Mouse (Mus musculus) lung, postnatal 4 days (tissue): Measurements from ENCODE around the gene Kcnj14.

Experiments used
- DNase-seq, 2 experiments: peaks; one replicate each; pipeline ENCODE4 v3.0.0; 2021

Gene Kcnj14

DNA sequence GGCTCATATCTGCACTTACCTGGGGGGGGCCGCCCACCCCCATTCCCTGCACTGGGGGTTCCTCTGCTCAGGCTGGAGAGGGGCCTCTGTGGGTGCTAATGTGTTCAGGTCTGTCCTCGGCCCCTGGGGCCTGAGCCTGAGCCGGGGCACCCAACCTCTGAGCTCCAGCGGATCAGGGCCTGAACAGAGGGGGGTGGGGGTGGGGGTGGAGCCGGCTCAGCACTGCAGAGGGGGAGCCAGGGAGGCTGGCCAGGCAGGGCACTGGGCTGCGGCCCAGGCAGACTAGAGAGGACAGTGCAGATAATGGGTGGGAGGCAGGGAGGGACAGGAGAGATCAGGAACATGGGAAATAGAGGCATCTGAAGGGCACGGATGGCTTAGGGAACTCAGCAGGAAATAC, at the start of gene Kcnj14:
Gene Kcnj14 (minus strand): TSS at position 185 of the 400 bp plus-strand sequence.
- no peak for DNase-seq

DNA sequence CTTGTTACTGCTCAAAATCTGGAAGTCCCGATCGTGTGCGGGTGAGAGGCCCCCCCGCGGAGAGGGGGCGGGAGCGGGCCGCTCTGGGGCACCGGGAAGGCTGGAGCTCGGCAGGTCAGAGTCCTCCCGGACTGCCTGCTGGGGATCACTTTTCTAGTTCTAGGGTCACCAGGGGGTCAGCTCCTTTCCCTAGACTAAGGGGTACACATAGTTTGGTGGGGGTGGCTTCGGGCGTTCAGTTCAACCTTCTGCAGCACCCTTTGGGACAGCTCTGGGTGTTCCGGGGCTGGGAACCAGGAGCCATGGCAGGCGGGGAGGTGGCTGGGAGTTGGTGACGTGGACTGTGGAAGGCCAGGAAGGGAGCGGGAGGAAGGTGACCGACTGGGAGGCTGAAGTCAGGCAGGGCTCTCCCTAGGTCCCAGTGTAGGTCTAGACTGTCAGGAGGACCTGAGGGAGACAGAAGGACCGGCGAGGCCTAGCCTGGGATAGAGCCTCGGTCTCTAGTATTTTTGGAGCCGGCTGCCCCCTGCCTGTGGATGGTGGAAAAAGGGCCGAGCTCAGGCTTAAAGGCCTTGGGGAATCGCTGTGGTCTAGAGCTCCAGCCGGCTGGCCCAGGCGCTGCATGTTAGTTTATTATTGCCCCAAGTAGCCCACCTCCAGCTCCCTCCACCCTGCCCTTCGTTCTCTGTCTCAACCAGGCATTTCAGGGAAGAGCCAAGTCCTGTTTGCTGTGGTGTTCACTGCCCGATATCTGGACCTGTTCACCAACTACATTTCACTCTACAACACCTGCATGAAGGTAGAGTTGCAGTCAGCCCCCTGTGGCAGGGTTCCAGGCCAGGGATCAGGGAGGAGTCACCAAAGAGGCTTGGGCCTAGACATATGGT, 48.7 kb upstream of the Kcnj14 start:
- peak; percentile 70 to 75 for DNase-seq

DNA sequence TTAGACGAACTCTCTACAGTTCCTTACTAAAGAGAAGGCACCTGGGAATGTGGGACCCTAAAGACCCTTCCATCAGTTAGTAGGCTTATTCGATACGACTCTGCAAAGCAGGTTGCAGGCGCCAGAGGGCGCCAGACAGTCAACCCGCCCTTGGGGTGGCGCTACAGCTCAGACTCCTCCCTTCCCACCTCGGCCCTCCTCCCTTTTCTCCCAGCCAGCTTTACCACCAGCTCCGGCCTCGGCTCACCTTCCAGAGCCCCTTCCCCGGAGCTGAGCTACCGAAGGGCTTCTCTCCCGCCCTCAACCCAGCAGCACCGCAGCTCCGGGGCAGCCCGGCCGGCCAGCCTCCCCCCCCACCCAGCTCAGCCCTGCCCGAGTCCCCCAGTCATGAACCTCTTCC, 48.0 kb upstream of the Kcnj14 start, which contains the start of gene Kdelr1:
Gene Kdelr1 (plus strand): TSS at position 149 of the 400 bp plus-strand sequence.
- peak; percentile 90 to 93 for DNase-seq

DNA sequence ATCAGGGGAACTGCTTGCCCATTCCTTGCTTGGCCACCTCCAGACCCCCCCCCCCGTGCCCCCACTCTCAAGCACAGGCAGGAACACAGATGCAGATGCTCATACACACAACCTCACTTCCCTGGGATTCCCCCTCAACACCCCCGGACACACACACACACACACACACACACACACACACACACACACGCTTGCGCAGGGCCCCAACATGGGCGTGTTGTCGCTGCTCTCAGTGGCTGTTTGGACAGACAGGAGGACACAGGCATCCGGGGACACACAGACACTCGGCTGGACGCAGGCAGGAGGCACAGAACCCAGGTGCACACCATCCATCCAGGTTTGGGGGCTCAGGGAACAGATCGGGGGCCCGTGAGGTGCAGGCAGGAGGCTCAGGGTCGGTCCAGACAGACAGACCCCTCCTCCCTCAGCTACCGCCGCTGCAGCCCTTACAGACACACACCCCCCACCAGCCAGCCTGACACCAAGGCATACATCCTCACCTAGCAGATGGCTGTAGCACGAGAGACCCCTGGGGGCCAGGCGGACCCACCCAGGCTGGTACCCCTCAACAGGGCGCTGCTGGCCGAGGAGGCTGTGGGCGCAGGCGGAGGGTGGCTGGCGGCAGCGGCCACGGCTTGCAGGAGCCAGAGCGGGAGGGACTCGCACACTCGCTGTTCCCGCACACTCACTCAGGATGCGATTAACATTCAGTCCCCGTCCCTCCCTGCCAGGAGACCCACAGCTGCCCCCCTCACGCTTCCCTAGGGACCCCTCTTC, 45.9 kb upstream of the Kcnj14 start:
- DNase-seq = peak in 1 of 2 experiments; percentile 33

DNA sequence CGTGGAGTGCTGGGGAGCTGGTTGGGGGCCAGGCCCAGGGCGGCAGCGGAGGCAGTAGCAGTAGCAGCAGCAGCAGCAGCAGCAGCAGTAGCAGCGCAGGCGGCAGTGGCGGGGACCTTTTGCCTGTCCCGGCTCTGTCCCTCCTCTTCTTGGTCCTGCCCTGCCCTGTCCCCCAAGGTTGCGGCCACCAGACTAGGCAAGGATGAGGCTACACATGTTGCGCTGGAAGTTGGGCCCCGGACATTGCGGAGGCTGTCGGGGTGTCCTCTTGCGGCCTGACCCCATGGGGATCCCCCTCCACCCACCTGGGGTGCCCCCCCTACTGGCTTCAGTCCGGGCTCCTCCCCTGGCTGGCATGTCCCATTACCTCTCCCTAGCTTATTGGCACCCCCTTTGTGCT, 45.2 kb upstream of the Kcnj14 start:
- DNase-seq = peak in 1 of 2 experiments; percentile 33

DNA sequence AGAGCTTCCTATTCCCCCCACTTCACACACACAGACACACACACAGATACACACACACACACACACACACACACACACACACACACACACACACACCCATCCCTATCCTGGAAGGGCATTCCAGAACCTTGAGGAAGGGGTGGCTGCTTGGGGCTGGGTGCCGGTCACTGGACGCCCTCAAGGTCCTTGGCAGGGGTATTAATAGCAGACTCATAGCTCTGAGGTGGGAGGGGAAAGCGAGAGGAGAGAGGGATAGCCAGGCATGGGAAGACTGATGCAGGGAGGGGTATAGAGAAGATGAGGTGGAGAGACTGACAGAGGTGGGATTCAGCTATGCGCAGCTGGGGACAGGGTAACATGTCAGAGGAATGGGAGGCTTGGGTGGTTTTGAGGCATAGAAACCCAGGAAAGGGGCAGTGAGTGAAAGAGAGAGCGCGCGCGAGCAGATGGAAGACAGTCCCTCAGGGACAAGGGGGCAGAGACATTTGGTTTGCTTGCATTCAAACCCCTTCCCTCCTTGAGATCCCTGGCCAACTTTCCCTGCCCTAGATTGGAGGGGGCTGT, 44.6 kb upstream of the Kcnj14 start:
- DNase-seq = no peak

DNA sequence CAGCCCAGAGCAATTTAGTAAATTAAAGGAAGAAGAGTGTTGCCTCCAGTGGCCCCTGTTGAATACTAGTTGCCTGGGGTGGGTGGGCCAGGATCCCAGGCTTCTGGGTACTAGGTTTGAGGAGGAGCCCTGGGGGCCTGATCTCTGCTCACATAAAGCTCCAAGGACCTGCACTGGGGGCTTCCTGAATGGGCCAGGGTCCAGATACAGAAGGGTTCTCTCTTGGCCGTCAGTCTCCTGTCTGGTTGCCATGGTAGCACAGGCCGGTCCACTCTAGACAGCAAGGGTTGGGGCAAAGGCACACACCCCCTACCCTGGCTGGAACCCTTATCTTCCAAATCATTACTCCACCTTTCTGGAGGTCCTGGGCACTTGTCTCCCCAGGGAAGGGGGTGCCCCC, 43.3 kb upstream of the Kcnj14 start:
- no peak for DNase-seq

DNA sequence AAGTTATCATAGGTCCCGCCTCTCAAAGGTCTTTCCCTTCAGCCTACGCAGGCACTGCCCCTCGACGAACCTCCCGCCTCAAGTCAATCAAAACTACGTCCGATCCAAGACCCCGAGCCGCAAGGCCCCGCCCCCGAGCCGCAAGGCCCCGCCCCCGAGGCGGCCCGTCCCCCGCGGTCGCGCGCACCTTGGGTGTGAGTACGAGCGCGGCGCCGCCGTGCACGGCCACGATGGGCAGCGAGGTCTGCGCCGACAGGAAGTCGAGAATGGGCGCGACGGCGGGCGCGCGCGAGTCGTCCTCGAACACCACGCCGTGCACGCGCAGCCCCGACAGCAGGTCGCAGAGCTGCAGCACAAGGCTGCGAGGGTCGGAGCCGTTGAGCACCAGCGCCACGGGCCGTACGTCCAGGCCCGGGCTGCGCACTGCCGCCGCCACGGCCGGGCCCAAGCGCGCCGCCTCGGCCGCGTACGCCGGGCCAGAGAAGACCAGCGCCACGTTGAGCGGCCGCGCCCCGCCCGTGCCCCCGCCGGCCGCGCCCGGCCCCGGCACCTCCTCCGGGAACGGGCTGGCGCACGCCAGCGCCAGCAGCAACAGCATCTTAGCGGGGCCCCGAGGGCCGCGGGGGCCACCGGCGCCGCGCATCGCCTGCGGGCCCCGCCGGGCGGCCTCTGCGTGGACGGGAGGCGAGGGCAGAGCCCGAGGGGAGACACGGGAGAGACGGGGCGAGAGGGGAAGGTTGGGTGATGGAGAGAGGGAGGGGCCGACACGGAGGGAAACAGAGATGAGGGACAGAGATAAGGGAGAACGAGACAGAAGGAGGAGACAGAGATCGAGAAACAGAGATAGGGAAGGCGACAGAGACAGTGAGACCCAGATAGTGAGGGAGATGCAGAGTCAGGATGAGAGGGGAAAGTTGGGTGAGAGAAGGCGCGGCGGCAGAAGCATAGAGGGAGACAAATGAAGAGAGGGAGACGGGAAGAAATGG, 41.6 kb upstream of the Kcnj14 start:
- peak; percentile 96 to 98 for DNase-seq

DNA sequence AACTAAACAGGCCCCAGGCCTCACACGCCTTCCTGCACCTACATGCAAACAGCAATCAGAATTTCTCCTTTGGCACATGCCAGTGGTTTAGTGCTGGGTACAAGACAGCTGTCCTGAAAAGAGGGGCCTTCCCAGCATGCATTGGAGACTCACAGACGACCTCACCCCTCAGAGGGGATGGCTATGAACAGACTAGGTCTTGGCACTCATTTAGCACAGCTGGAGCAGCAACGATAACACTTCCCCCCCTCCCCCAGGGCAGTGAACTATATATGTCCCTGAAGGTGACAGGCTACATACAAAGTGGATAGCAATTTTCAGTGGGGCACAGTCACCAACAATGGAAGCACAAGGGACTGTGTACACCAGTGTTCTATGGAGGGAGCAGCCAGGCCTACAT, 39.9 kb upstream of the Kcnj14 start:
- peak in 1 of 2 experiments; percentile 51 for DNase-seq

DNA sequence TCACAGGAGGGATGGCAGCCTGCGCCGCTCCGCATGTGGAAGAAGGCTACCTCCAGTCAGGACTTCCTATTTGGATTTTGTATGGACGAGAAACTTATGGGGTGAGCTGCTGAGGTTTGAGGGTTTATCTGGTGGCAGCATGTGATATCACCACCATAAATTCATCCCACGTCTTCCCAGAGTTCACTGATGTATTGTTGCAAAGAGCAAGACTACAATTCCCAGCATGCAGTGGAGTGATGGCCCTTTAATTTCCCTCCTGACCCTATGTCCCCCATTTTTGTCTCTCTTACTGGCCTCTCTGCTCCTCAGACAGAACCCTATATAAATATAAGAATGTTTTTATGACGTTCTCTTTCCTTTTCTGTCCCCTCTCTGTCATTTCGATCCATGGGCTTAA, 38.2 kb upstream of the Kcnj14 start:
- no peak for DNase-seq

DNA sequence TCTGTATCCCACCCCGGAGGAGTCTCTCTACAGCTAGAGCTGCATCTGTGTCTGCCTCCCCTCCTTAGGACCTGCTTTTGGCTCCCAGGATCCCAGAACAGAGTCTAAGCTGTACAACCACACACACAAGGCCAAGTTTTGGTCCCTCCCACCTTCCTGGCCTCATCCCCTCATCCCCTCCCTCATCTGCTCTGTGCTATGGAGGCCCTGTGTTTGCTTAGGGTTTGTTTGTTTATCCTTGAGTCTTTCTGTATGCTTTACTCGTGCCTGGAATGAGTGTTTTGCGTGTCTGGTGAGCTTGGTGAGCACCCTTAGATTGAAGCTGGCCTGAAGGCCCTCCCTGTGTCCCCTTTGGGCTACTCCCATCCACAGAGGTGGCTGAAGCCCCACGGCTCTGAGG, 34.4 kb upstream of the Kcnj14 start:
- peak; percentile 31 to 50 for DNase-seq

DNA sequence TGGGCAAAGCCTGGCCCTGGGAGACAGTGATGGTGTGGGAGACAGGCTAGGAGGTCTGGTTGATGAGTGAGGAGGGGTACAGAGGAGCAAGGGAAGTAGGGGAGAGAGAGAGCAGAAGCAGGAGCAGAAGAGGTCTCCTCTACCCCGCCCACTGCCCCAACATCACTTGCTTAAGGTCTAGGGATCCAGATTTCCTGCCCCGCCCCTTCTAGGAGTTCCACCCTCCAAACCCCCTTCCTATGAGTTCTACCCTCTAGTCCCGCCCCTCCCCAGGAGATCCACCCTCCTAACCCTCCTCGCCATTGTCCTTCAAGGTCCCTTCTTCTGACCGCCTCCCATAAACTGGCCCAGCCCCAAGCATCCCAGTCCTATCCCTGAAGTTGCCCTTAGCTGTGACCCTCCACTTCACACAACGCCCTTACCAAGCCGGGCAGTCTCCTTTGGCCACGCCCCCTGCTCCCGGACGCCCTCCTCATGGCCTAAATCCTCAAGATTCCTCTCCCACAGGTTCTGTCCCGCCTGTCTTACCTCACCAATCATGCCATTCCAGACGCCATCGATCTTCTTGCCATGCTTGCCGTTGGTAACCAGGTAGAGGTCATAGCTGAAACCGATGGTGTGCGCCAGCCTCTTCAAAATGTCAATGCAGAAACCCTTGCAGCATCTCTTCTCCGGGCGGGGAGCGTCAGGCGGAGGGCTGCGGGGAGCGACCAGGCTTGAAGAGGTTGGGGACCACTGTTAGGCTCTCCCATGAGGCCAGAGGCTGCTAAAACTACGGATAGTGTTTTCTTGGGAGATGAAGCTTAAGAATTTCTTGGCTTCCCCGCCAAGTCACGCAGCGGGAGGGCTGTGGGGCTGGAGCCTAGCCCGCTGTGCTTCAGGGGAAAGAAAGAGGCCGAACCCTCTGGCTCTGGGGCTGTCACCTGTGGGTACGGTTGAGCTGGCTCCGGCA, 32.6 kb upstream of the Kcnj14 start:
- peak; percentile 35 to 36 for DNase-seq

DNA sequence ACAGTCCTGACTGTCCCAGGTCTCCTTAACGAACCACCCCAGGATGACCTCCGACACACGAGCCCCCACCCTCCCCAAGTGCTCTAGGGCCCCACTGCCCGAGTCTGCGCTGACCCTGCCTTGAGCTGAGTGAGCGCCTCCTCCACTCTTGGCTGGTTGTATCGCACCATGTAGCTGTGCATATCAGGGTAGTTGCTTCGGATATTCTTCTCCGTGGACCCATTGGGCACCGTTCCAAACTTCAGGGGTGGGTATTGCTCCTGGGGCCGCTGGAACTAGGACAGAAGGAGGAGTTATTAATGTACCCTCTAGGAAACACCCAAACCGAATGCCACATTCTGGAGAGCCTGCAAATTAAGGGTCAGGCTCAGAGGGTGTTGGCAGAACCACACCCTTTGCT, 28.5 kb upstream of the Kcnj14 start:
- DNase-seq = no peak

DNA sequence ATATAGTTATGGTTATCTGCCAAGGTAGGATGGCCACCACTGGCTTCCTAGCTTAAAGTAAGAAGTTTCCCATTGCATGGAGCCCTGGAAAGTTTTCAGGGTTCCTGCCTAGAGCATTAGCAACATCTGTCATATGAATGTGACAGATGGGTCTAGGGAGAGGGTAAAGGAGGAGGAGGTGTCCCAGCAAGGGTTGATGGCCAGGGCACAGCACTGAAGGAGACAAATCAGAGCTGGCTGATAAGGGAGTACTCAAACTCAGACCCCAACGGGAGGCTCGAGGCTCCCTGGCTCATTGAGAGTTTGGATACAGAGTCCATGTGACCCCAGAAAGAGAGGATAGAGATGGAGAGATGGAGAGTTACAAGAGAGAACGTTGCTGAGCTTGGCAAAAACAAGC, 26.1 kb upstream of the Kcnj14 start:
- DNase-seq = no peak

DNA sequence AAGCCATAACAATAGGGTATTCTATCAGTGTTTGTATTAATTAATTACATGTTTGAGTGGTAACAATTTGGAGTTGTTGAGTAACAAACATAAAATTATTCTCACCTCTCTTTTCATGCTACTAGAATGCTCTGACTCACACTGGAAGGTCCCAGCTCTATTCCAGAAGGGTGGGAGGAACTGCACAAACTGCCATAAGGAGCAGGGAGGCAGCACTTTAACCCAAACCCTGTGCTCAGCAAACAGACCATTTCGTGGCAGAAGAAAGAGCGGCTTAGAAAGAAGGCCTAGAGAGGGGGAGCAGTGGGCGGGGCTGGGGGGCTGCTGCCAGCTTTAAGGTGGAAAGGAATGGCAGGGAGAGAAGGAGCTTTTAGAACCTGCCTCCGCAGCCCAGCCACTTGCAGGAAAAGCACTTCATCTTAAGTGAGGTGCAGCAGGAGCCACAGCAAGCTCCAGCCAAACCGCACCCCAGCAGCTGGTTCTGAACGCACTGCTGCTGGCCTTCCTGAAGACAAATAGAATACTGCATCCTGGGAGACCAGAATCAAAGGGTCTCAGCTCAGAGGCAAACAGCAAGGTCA, 24.0 kb upstream of the Kcnj14 start:
- no peak for DNase-seq

DNA sequence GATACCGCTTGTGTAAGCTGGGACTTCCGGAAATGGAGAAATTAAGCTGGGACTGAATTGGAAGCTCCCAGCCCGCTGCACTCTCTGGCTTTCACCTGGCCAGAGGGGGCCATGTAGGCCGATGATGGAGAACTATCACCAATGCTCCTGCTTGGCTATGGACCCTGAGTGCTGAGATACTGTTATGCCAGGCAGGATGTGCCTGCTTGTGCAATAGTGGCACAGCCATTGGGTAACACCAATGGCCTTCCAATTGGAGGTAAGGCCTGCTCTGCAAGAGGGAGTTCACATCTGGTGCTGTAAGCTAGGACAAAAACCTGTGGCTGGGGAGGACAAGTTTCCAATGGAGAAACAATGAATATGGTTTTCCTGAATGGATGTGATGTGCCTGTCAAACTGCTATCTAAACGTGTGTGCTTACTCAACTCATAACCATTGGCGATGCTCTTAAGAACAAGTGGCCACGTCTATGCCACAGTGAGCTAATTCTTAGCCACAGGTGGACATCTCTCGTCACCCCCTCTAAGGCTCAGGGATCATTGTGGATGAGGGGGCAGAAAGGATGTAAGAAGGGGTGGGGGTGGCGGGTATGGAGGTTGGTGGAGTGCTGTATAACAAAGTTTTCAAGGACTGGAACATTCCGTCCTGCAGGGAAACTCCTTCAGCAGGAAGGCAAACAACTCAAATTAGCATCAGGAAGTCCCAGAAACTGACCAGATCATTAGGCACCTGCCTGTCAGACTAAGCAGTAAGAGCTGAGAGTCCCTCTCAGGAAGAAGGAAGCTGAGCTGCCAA, 18.6 kb upstream of the Kcnj14 start:
- DNase-seq = no peak

DNA sequence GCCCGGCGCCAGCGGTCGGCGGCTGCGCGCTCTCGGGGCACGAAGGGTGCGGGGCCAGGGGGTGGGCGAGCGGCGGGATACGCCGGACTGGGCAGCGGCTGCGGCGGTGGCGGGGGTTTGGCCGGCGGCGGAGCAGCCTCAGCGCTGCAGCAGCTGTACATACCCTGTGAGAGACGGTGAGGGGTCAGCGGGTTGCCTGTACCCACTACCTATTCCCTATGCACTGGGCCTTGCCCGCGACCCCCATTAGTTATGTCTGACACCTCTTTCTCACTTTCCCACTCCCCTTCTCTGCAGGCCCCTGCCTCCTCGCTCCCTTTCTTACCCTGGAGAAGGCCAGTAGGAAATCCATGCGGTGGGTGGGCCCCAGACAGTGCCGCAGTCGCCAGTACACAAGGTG, 9.3 kb upstream of the Kcnj14 start:
- DNase-seq = no peak

DNA sequence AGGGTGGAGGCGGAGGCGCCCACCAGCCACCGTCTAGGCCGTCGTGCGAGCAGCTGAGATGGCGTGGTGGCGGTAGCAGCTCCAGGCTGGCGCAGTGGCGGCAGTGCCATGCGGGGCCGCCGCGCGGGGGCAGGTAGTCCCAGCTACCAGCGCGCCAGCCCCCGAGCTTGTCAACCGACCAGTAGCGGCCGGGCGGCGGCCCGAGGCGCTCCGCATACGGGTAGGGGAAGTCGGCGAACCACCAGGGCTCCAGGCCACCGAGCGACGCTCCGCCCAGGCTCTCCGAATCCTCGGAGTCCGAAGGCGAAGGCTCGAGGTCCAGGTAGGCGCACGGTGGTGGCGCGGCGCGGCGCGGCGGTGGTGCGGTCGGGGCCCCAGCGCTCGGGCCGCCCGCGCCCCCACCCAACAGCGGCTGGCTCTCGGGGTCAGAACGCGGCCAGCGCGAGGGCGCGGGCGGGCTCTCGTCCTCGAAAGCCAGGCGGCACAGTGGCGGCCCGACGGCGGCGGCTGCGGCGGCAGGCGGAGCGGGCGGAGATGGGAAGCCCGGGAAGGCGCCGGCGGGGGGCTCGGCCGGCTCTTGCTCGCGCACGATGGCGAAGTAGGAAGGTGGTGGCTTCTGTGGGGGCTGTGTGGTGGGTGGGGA, 8.7 kb upstream of the Kcnj14 start:
- DNase-seq = peak; percentile 16 to 52

DNA sequence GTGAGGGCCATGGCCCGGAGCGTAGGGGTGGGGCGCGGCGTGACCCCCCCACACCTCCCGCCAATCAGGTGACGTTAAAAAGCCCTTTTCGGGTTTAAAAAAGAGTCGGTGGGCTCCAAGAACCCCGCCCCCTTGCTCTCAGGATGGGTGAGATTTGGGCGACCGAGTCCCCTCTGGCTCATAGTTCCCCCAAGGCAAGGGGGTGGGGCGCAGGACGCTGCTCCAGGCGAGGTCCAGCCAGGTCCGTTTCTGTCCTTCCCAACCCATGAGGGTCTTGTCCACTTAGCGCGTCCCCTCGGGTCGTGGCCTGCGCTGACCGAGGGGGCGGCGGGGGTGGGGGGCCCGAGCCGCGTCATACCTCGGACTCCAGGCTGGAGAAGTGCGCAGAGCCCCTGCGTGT, 7.8 kb upstream of the Kcnj14 start:
- no peak for DNase-seq
